In the genomic region with DNA sequence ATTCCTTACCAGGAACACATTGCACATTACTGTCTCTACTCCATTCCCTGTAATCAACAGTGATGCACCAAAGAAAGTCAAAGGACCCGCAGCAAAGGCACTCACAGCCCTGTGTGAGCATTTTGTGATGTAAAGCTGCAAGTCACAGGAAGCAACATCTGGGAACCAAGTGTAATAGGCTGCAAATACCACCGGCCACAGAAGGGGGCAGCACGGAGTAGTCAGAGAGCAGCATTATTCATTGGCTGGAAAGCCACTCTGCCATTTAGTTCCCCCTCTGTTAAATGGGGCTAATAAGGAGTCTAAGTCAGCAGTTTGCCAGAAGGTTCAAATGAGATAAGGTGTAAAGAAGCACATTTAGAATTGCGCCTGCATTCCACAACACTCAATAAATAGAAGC, we compare ENCODE assay signal across 9 mouse cellular contexts.
A peak's percentile ranks its signal among the peaks of the same experiment; 100 is the strongest.
DNase-seq lines count a peak whose midpoint lies in the region; ATAC-seq and TF ChIP-seq lines count a peak whose summit lies in the region.
"Had no signal": no experiment of that assay in that cellular context is flagged by ENCODE, and none has a peak within 500 bp of the region (broad histone marks: within the 10 kb centered on the region; RNA-seq: fewer than 3 reads in every experiment).

No protein-coding gene starts in this region.

- no peaks in the 10 kb centered on the region for H3K4me1 ChIP-seq in forebrain, postnatal 0 days (ENCODE audit: insufficient read depth)
- H3K4me1 ChIP-seq in forebrain, embryonic 10.5 days, result peaks cover 4% of the 10 kb centered on the region; the same call in 1 of the 2 replicates
- no peaks in the 10 kb centered on the region for H3K4me1 ChIP-seq in liver, postnatal 0 days (ENCODE audit: insufficient read depth)
- H3K4me1 ChIP-seq in liver, embryonic 12.5 days, result no peaks in the 10 kb centered on the region

- H3K4me2 ChIP-seq in forebrain, postnatal 0 days (ENCODE audit: low read depth), result no peak overlapping the region
- H3K4me2 ChIP-seq in liver, postnatal 0 days (ENCODE audit: low read depth, low read length), result no peak overlapping the region
- no peak overlapping the region for H3K4me2 ChIP-seq in liver, embryonic 12.5 days
- H3K4me2 ChIP-seq: neural tube, embryonic 13.5 days had no signal

- H3K9me3 ChIP-seq in forebrain, postnatal 0 days (ENCODE audit: low read length), result no peaks in the 10 kb centered on the region
- H3K9me3 ChIP-seq in forebrain, embryonic 10.5 days, result no peaks in the 10 kb centered on the region
- no peaks in the 10 kb centered on the region for H3K9me3 ChIP-seq in liver, postnatal 0 days (ENCODE audit: low read length)
- no peaks in the 10 kb centered on the region for H3K9me3 ChIP-seq in liver, embryonic 12.5 days (replicated peaks)
- H3K9me3 ChIP-seq: neural tube, embryonic 13.5 days had no signal

- no peaks in the 10 kb centered on the region for H3K27me3 ChIP-seq in forebrain, postnatal 0 days (ENCODE audit: insufficient read depth, low read length)
- H3K27me3 ChIP-seq in forebrain, embryonic 10.5 days (ENCODE audit: poor library complexity, severe bottlenecking), result peaks cover 36% of the 10 kb centered on the region
- no peaks in the 10 kb centered on the region for H3K27me3 ChIP-seq in liver, postnatal 0 days (ENCODE audit: insufficient read depth, low read length)
- H3K27me3 ChIP-seq in liver, embryonic 12.5 days (replicated peaks), result no peaks in the 10 kb centered on the region
- H3K27me3 ChIP-seq: neural tube, embryonic 13.5 days had no signal

- no peak overlapping the region for H3K9ac ChIP-seq in forebrain, postnatal 0 days
- H3K9ac ChIP-seq in liver, postnatal 0 days (replicated peaks), result no peak overlapping the region
- no peak overlapping the region for H3K9ac ChIP-seq in liver, embryonic 12.5 days
- H3K9ac ChIP-seq: neural tube, embryonic 13.5 days had no signal

- no peak overlapping the region for H3K4me3 ChIP-seq in forebrain, postnatal 0 days (ENCODE audit: low read depth, low read length)
- H3K4me3 ChIP-seq in forebrain, embryonic 10.5 days, result no peak overlapping the region
- no peak overlapping the region for H3K4me3 ChIP-seq in liver, postnatal 0 days (ENCODE audit: low read depth, low read length)
- H3K4me3 ChIP-seq in liver, embryonic 12.5 days, result no peak overlapping the region
- H3K4me3 ChIP-seq: neural tube, embryonic 13.5 days had no signal

- TF ChIP-seq EP300 in liver, postnatal 0 days (IDR thresholded peaks at IDR 0.05; ENCODE audit: low read depth), result no peak

- no peaks in the 10 kb centered on the region for H3K36me3 ChIP-seq in forebrain, postnatal 0 days (ENCODE audit: insufficient read depth)
- no peaks in the 10 kb centered on the region for H3K36me3 ChIP-seq in forebrain, embryonic 10.5 days (replicated peaks)
- no peaks in the 10 kb centered on the region for H3K36me3 ChIP-seq in liver, postnatal 0 days (replicated peaks; ENCODE audit: insufficient read depth, low read length)
- no peaks in the 10 kb centered on the region for H3K36me3 ChIP-seq in liver, embryonic 12.5 days
- H3K36me3 ChIP-seq: neural tube, embryonic 13.5 days had no signal

- peak; percentile 42 for TF ChIP-seq CTCF in forebrain, postnatal 0 days (IDR thresholded peaks at IDR 0.05; ENCODE audit: low read depth)
- TF ChIP-seq CTCF in liver, postnatal 0 days (IDR thresholded peaks at IDR 0.05; ENCODE audit: low read depth), result peak; percentile 50

- no peak for DNase-seq in forebrain, postnatal 0 days
- no peak for DNase-seq in forebrain, embryonic 10.5 days (ENCODE audit: extremely low spot score, low spot score)
- no peak for DNase-seq in liver, postnatal 0 days
- peak; percentile 47 for DNase-seq in adrenal gland, postnatal 10 days
- DNase-seq in lung, postnatal 10 days, result peak; percentile 25
- no peak for DNase-seq in thymus, postnatal 25 days

- H3K27ac ChIP-seq in forebrain, postnatal 0 days (ENCODE audit: low read depth, low read length), result no peak overlapping the region
- no peak overlapping the region for H3K27ac ChIP-seq in forebrain, embryonic 10.5 days
- H3K27ac ChIP-seq in liver, postnatal 0 days (ENCODE audit: low read depth), result no peak overlapping the region
- no peak overlapping the region for H3K27ac ChIP-seq in liver, embryonic 12.5 days
- H3K27ac ChIP-seq: neural tube, embryonic 13.5 days had no signal

- WGBS in forebrain, postnatal 0 days, result 56% methylated on average over 4 of the region's 4 CpGs
- WGBS in forebrain, embryonic 10.5 days, result 46% methylated on average over 4 of the region's 4 CpGs
- WGBS in liver, postnatal 0 days (ENCODE audit: insufficient replicate concordance), result 47% methylated on average over 4 of the region's 4 CpGs
- WGBS in liver, embryonic 12.5 days (ENCODE audit: insufficient replicate concordance), result 38% methylated on average over 4 of the region's 4 CpGs

- no peak for ATAC-seq in forebrain, postnatal 0 days
- ATAC-seq in liver, postnatal 0 days, result no peak
- no peak for ATAC-seq in liver, embryonic 12.5 days
- ATAC-seq in inflammation-experienced regulatory T-cells, adult 6 months, result no peak

Comparison
In these comparisons a context has a peak if more than half of its experiments do, and no peak if none do; other contexts are left out.
1. DNase-seq: peak in adrenal gland, postnatal 10 days (single experiment) and lung, postnatal 10 days (single experiment); none in forebrain, postnatal 0 days (single experiment), forebrain, embryonic 10.5 days (single experiment), liver, postnatal 0 days (single experiment) and thymus, postnatal 25 days (single experiment).